Mouse (Mus musculus): ENCODE data around the gene Hspb8. TPM values are rescaled to one million over a fixed set of nuclear protein-coding genes. Genes with fewer than 3 reads are reported as not detected.

Gene Hspb8
- polyA plus RNA-seq, 1 experiment from 2014 or later: 6.6 TPM

GRCm38 (mm10) chr5:116419322-116420045 lies 3.2 kb downstream of the Hspb8 start:
- no peaks in the 10 kb centered on the region for H3K9me3 ChIP-seq (ENCODE audit: low read length)
- H3K27ac ChIP-seq (ENCODE audit: low read length): no peak overlapping the region
- no peak for ATAC-seq (ENCODE audit: low FRiP score, low TSS enrichment)
- H3K27me3 ChIP-seq (ENCODE audit: insufficient read depth, low read length): peaks cover 3% of the 10 kb centered on the region; the same call in 1 of the 2 replicates
- no peak overlapping the region for H3K4me3 ChIP-seq (ENCODE audit: low read length)
- H3K4me1 ChIP-seq (ENCODE audit: insufficient read depth, low read length): peaks cover 23% of the 10 kb centered on the region
- no peaks in the 10 kb centered on the region for H3K36me3 ChIP-seq (ENCODE audit: insufficient read depth, low read length)
- no peak overlapping the region for H3K9ac ChIP-seq (replicated peaks; ENCODE audit: low read length)
- 74% methylated on average over 6 of the region's 6 CpGs for WGBS
- no peak overlapping the region for H3K4me2 ChIP-seq (replicated peaks; ENCODE audit: low read depth, low read length)

- no peaks in the 10 kb centered on the region for H3K27me3 ChIP-seq (ENCODE audit: insufficient read depth, low read length)
These were observed 6.5 kb downstream of the Hspb8 start for GRCm38 (mm10) chr5:116416208-116416607.

GRCm38 (mm10) chr5:116409689-116410590 lies 12.7 kb downstream of the Hspb8 start:
- WGBS: 3% methylated on average over 16 of the region's 16 CpGs
- no peak overlapping the region; the same call in 1 of the 2 replicates for H3K9ac ChIP-seq (replicated peaks; ENCODE audit: low read length)
- no peaks in the 10 kb centered on the region for H3K27me3 ChIP-seq (ENCODE audit: insufficient read depth, low read length)
- no peaks in the 10 kb centered on the region for H3K36me3 ChIP-seq (ENCODE audit: insufficient read depth, low read length)
- peaks cover 15% of the 10 kb centered on the region; the same call in 1 of the 2 replicates for H3K4me1 ChIP-seq (ENCODE audit: insufficient read depth, low read length)
- H3K4me2 ChIP-seq (replicated peaks; ENCODE audit: low read depth, low read length): peak overlapping the region; percentile 39
- H3K27ac ChIP-seq (ENCODE audit: low read length): no peak overlapping the region
- H3K9me3 ChIP-seq (ENCODE audit: low read length): no peaks in the 10 kb centered on the region
- no peak overlapping the region; the same call in 1 of the 2 replicates for H3K4me3 ChIP-seq (ENCODE audit: low read length)
- no peak for ATAC-seq (ENCODE audit: low FRiP score, low TSS enrichment)

More at GRCm38 (mm10) chr5:116416208-116416607, 6.5 kb downstream of the Hspb8 start:
- no peak overlapping the region for H3K27ac ChIP-seq (ENCODE audit: low read length)
- no peak for ATAC-seq (ENCODE audit: low FRiP score, low TSS enrichment)
- no peaks in the 10 kb centered on the region for H3K36me3 ChIP-seq (ENCODE audit: insufficient read depth, low read length)
- no peak overlapping the region for H3K4me2 ChIP-seq (replicated peaks; ENCODE audit: low read depth, low read length)
- H3K4me1 ChIP-seq (ENCODE audit: insufficient read depth, low read length): peaks cover 10% of the 10 kb centered on the region
- no peak overlapping the region for H3K4me3 ChIP-seq (ENCODE audit: low read length)
- H3K9ac ChIP-seq (replicated peaks; ENCODE audit: low read length): no peak overlapping the region
- WGBS: 10% methylated on average over 5 of the region's 5 CpGs
- H3K9me3 ChIP-seq (ENCODE audit: low read length): no peaks in the 10 kb centered on the region

GRCm38 (mm10) chr5:116408965-116409364 lies 13.7 kb downstream of the Hspb8 start:
- Histone ChIP-seq H3K4me3 (ENCODE audit: low read length) (no peak overlapping the region), H3K9me3 (ENCODE audit: low read length) (no peaks in the 10 kb centered on the region), H3K4me2 (replicated peaks; ENCODE audit: low read depth, low read length) (no peak overlapping the region), H3K36me3 (ENCODE audit: insufficient read depth, low read length) (no peaks in the 10 kb centered on the region), H3K4me1 (ENCODE audit: insufficient read depth, low read length) (peaks cover 15% of the 10 kb centered on the region; the same call in 1 of the 2 replicates), H3K27ac (ENCODE audit: low read length) (no peak overlapping the region), H3K9ac (replicated peaks; ENCODE audit: low read length) (no peak overlapping the region), H3K27me3 (ENCODE audit: insufficient read depth, low read length) (no peaks in the 10 kb centered on the region)
- no peak for ATAC-seq (ENCODE audit: low FRiP score, low TSS enrichment)
- 73% methylated on average over 9 of the region's 9 CpGs for WGBS

GRCm38 (mm10) chr5:116407936-116408335 lies 14.7 kb downstream of the Hspb8 start:
- H3K9ac ChIP-seq (replicated peaks; ENCODE audit: low read length): no peak overlapping the region
- no peak overlapping the region for H3K27ac ChIP-seq (ENCODE audit: low read length)
- no peaks in the 10 kb centered on the region for H3K9me3 ChIP-seq (ENCODE audit: low read length)
- peaks cover 15% of the 10 kb centered on the region; the same call in 1 of the 2 replicates for H3K4me1 ChIP-seq (ENCODE audit: insufficient read depth, low read length)
- 28% methylated on average over 6 of the region's 6 CpGs for WGBS
- no peaks in the 10 kb centered on the region for H3K36me3 ChIP-seq (ENCODE audit: insufficient read depth, low read length)
- no peak overlapping the region for H3K4me2 ChIP-seq (replicated peaks; ENCODE audit: low read depth, low read length)
- ATAC-seq (ENCODE audit: low FRiP score, low TSS enrichment): no peak
- no peaks in the 10 kb centered on the region for H3K27me3 ChIP-seq (ENCODE audit: insufficient read depth, low read length)
- no peak overlapping the region for H3K4me3 ChIP-seq (ENCODE audit: low read length)

DNA sequence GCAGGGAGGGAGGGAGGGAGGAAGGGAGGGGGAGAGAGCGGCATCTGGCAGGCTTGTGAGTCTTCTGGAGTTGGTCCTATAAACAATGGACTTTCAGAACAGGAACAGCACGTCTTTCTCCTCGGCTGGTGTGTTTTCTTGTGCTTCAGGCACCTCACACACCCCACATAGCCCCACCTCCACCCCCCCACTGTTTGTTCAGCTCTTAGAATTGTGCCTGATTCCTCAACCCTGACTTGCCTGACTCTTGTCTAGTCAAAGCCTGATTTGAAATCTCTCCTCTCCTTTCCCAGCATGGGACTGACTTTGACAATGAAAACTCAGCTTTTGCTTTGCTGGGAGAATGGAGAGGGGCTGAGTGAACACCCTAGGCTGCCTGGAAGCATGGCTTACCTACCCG lies 15.3 kb downstream of the Hspb8 start:
- Histone ChIP-seq H3K9ac (replicated peaks; ENCODE audit: low read length) (0 out of 2 replicates have a peak overlapping the region, but pooled peaks have one; percentile 22), H3K27ac (ENCODE audit: low read length) (no peak overlapping the region)

DNA sequence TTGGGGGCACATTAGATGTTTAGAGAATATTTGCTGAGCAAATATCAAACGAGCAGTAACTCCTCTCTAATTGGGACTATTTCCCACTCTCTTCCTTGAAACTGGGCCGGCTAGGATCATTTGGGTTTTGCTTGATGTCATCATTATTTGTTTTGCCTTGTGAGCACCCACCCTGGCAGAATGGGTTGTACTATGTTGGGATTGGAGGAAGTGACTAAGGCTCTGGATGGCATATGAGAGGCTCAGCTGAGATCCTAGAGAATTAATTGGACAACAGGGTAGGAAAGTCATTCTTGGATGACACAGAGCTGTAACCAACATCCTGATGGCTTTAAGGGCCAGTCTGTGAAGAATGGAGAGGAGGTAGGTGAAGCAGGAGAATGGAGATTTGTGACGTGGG lies 16.2 kb downstream of the Hspb8 start:
- H3K27ac ChIP-seq (ENCODE audit: low read length): no peak overlapping the region
- no peak for ATAC-seq (ENCODE audit: low FRiP score, low TSS enrichment)
- WGBS: 70% methylated on average over 3 of the region's 3 CpGs

More for the DNA sequence above, 15.3 kb downstream of the Hspb8 start:
- H3K9me3 ChIP-seq (ENCODE audit: low read length): no peaks in the 10 kb centered on the region
- H3K4me2 ChIP-seq (replicated peaks; ENCODE audit: low read depth, low read length): no peak overlapping the region
- ATAC-seq (ENCODE audit: low FRiP score, low TSS enrichment): no peak
- no peak overlapping the region for H3K4me3 ChIP-seq (ENCODE audit: low read length)
- H3K27me3 ChIP-seq (ENCODE audit: insufficient read depth, low read length): no peaks in the 10 kb centered on the region
- 33% methylated on average over 4 of the region's 4 CpGs for WGBS
- H3K36me3 ChIP-seq (ENCODE audit: insufficient read depth, low read length): no peaks in the 10 kb centered on the region
- H3K4me1 ChIP-seq (ENCODE audit: insufficient read depth, low read length): peaks cover 15% of the 10 kb centered on the region; the same call in 1 of the 2 replicates

DNA sequence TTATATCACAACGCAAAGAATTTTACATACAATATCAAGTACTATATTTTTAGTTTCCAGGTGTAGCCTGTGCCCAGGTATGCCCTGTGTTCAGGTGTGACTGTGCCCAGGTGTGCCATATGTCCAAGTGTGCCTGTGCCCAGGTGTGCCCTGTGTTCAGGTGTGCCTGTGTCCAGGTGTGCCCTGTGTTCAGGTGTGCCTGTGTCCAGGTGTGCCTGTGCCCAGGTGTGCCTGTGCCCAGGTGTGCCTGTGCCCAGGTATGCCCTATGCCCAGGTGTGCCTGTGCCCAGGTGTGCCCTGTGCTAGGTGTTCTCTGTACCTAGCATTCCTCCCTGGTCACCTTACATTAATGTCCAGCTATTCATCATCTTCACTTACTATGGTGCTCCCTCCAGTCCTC lies 16.7 kb downstream of the Hspb8 start:
- whole genome bisulfite sequencing: 91% methylated on average over 1 of the region's 1 CpGs
- Histone ChIP-seq H3K27me3 (ENCODE audit: insufficient read depth, low read length) (no peaks in the 10 kb centered on the region), H3K36me3 (ENCODE audit: insufficient read depth, low read length) (no peaks in the 10 kb centered on the region), H3K4me2 (replicated peaks; ENCODE audit: low read depth, low read length) (no peak overlapping the region), H3K4me3 (ENCODE audit: low read length) (no peak overlapping the region), H3K9me3 (ENCODE audit: low read length) (no peaks in the 10 kb centered on the region), H3K4me1 (ENCODE audit: insufficient read depth, low read length) (peaks cover 15% of the 10 kb centered on the region; the same call in 1 of the 2 replicates), H3K9ac (replicated peaks; ENCODE audit: low read length) (no peak overlapping the region), H3K27ac (ENCODE audit: low read length) (no peak overlapping the region)
- ATAC-seq (ENCODE audit: low FRiP score, low TSS enrichment): no peak

More for the DNA sequence above, 16.2 kb downstream of the Hspb8 start:
- H3K9me3 ChIP-seq (ENCODE audit: low read length): no peaks in the 10 kb centered on the region
- H3K9ac ChIP-seq (replicated peaks; ENCODE audit: low read length): no peak overlapping the region
- no peak overlapping the region for H3K4me2 ChIP-seq (replicated peaks; ENCODE audit: low read depth, low read length)
- H3K4me3 ChIP-seq (ENCODE audit: low read length): no peak overlapping the region
- no peaks in the 10 kb centered on the region for H3K36me3 ChIP-seq (ENCODE audit: insufficient read depth, low read length)
- peaks cover 15% of the 10 kb centered on the region; the same call in 1 of the 2 replicates for H3K4me1 ChIP-seq (ENCODE audit: insufficient read depth, low read length)
- H3K27me3 ChIP-seq (ENCODE audit: insufficient read depth, low read length): no peaks in the 10 kb centered on the region

DNA sequence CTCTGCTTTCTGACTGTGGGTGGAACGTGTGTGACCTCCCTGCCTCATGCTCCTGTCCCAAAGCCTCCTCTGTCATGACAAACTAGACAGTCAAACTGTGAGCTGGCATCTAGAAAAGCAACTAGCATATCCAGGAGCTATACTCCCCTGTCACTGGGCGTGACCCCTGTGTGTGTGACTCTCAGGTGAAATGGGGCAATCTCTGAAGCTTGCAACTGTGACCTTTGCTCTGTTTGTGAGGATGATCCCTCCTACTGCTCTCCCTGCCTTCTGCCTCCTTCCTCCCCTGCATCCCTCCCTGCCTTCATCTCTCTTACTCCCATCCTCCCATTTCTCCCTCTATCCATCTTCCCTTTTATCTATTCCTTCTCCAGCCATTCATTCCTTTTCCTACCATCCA lies 18.6 kb downstream of the Hspb8 start:
- no peak overlapping the region for H3K4me2 ChIP-seq (replicated peaks; ENCODE audit: low read depth, low read length)
- H3K4me3 ChIP-seq (ENCODE audit: low read length): no peak overlapping the region
- H3K9me3 ChIP-seq (ENCODE audit: low read length): no peaks in the 10 kb centered on the region
- H3K4me1 ChIP-seq (ENCODE audit: insufficient read depth, low read length): 0 out of 2 replicates have a peak, but pooled peaks cover 8% of the 10 kb centered on the region
- no peak overlapping the region for H3K9ac ChIP-seq (replicated peaks; ENCODE audit: low read length)
- no peak for ATAC-seq (ENCODE audit: low FRiP score, low TSS enrichment)
- H3K36me3 ChIP-seq (ENCODE audit: insufficient read depth, low read length): no peaks in the 10 kb centered on the region
- H3K27me3 ChIP-seq (ENCODE audit: insufficient read depth, low read length): no peaks in the 10 kb centered on the region
- no peak overlapping the region for H3K27ac ChIP-seq (ENCODE audit: low read length)
- WGBS: 84% methylated on average over 2 of the region's 2 CpGs

All from kidney, embryonic 16.5 days (tissue).